Mouse (Mus musculus) CH12.LX (cell line): ENCODE results near the gene Aagab. TPM values are rescaled to one million over a fixed set of nuclear protein-coding genes. Genes with fewer than 3 reads are reported as not detected.

Experiments used
- DNase-seq: peaks from one replicate; pipeline ENCODE4 v3.0.0-alpha.2; 2013; ENCODE audit errors: extremely low read depth
- H3K27ac ChIP-seq: 2 replicates; pipeline ENCODE4 v1.5.1; 2012; ENCODE audit warnings: low read depth, mild to moderate bottlenecking, control low read depth, moderate library complexity; ENCODE audit not compliant: insufficient read depth
- H3K27me3 ChIP-seq: replicated peaks from 2 replicates; pipeline ENCODE3; 2012; ENCODE audit warnings: inconsistent platforms
- H3K36me3 ChIP-seq, 2 experiments: replicated peaks in 1 of 2; 2 replicates each; pipeline versions ENCODE3 to v1.6.1; 2012; ENCODE audit warnings: inconsistent platforms in 1 of 2, low read length in 1 of 2, mild to moderate bottlenecking in 1 of 2, mixed read lengths in 1 of 2, moderate library complexity in 1 of 2; ENCODE audit not compliant: control insufficient read depth in 1 of 2, insufficient read depth in 1 of 2
- H3K4me1 ChIP-seq, 2 experiments: 2 replicates each; pipeline ENCODE4 v1.6.1; 2012; ENCODE audit warnings: inconsistent platforms in 1 of 2, moderate library complexity in 1 of 2; ENCODE audit not compliant: insufficient read depth in 2 of 2, control insufficient read depth in 1 of 2
- H3K4me2 ChIP-seq: 2 replicates; pipeline ENCODE4 v1.6.1; 2012; ENCODE audit warnings: low read depth, mild to moderate bottlenecking, control low read depth; ENCODE audit not compliant: poor library complexity, insufficient read depth, severe bottlenecking
- H3K4me3 ChIP-seq, 3 experiments: fragments of 150-350 bp in 1 of 3; sonication (generic) in 1 of 3; replicated peaks in 1 of 3; 2 replicates each; pipeline versions ENCODE3 to v1.5.1; 2011 to 2012; ENCODE audit warnings: low read depth in 2 of 3, low read length in 2 of 3, mild to moderate bottlenecking in 2 of 3, moderate library complexity in 2 of 3, control low read depth in 1 of 3, improper control_type of control experiment in 1 of 3, inconsistent platforms in 1 of 3, mixed read lengths in 1 of 3; ENCODE audit not compliant: poor library complexity in 1 of 3
- H3K79me2 ChIP-seq: replicated peaks from 2 replicates; pipeline ENCODE4 v1.6.1; 2012; ENCODE audit warnings: mild to moderate bottlenecking, moderate library complexity; ENCODE audit not compliant: control insufficient read depth, poor library complexity, insufficient read depth, severe bottlenecking; ENCODE audit errors: extremely low read depth
- H3K9ac ChIP-seq: 2 replicates; pipeline ENCODE4 v1.6.1; 2012; ENCODE audit warnings: low read depth, mild to moderate bottlenecking, control low read depth, moderate library complexity; ENCODE audit not compliant: insufficient read depth
- H3K9me3 ChIP-seq: replicated peaks from 2 replicates; pipeline ENCODE3; 2012; ENCODE audit warnings: low read length, inconsistent platforms, mixed read lengths
- ELF1 ChIP-seq: IDR thresholded peaks from 2 replicates; pipeline ENCODE4 v1.6.1; 2014; ENCODE audit warnings: low read depth, mild to moderate bottlenecking, inconsistent platforms, low read length, improper control_type of control experiment
- GABPA ChIP-seq: IDR thresholded peaks from 2 replicates; pipeline ENCODE4 v1.6.1; 2012; ENCODE audit warnings: low read depth, low read length, improper control_type of control experiment, inconsistent platforms; ENCODE audit not compliant: insufficient replicate concordance
- MAFK ChIP-seq: IDR thresholded peaks from 2 replicates; pipeline ENCODE4 v1.6.1; 2011; ENCODE audit warnings: low read length, improper control_type of control experiment; ENCODE audit not compliant: insufficient replicate concordance
- MAZ ChIP-seq: IDR thresholded peaks from 2 replicates; pipeline ENCODE4 v1.6.1; 2012; ENCODE audit warnings: low read depth, mild to moderate bottlenecking, inconsistent platforms, low read length, improper control_type of control experiment, moderate library complexity
- USF1 ChIP-seq: IDR thresholded peaks from 2 replicates; pipeline ENCODE4 v1.6.1; 2014; ENCODE audit warnings: low read depth, mild to moderate bottlenecking, inconsistent platforms, low read length, improper control_type of control experiment
- USF2 ChIP-seq: conservative IDR thresholded peaks from 2 replicates; pipeline ENCODE4 v1.6.1; 2011; ENCODE audit warnings: low read depth, low read length, improper control_type of control experiment
- dilution Hi-C: fragments of 300-500 bp; cut with MboI; formaldehyde crosslinking; loops from 2 replicates; pipeline ENCODE4 v1.14.3; 2020; ENCODE audit warnings: low sequenced_read_pairs; ENCODE audit not compliant: extremely low pct_unique_long_range_greater_than_20kb, extremely low pct_ligation_motif_present
- in situ Hi-C: fragments of 300-500 bp; cut with MboI; formaldehyde crosslinking; loops from 3 replicates; pipeline ENCODE4 v1.14.3; 2019; ENCODE audit warnings: low sequenced_read_pairs, low pct_ligation_motif_present, low pct_unique_long_range_greater_than_20kb, mixed read lengths
- polyA plus RNA-seq: library from polyadenylated mRNA; unstranded; fragments of >175 nt; gene quantifications from 2 replicates; pipeline ENCODE4 v1.2.1, GENCODE M21; 2012; ENCODE audit warnings: low read depth; ENCODE audit not compliant: insufficient read length
- total RNA-seq, 2 experiments: library from RNA; depleted of rRNA; stranded (reverse); fragments of 300-350 nt in 1 of 2; fragments of >200 nt in 1 of 2; gene quantifications; 2 replicates each; pipeline ENCODE4 v1.2.3; 2012 to 2014

Aagab gene
- total and polyA plus RNA-seq, 3 experiments: 14.5 to 27.8 (median 14.5) TPM

- no peak overlapping the region for H3K4me2 ChIP-seq
- no peak overlapping the region for H3K9ac ChIP-seq
- peaks cover 2% of the 10 kb centered on the region for H3K27me3 ChIP-seq
- peaks cover 5 to 16% of the 10 kb centered on the region in 2 experiments for H3K4me1 ChIP-seq
- H3K9me3 ChIP-seq: no peaks in the 10 kb centered on the region
- no peak overlapping the region for H3K27ac ChIP-seq
- dilution Hi-C loops (no loop called here), in situ Hi-C loops (no loop called here)
- no peak for DNase-seq
- no peaks in the 10 kb centered on the region for H3K79me2 ChIP-seq
- no peak overlapping the region for H3K4me3 ChIP-seq
- H3K36me3 ChIP-seq: no peaks in the 10 kb centered on the region
- TF ChIP-seq MAFK (no peak), ELF1 (no peak), USF1 (no peak), USF2 (no peak), GABPA (no peak), MAZ (no peak)
Measured at GRCm38 (mm10) chr9:63691960-63692359, 89.5 kb downstream of the Aagab start.

Other genes starting within 250 kb of the Aagab start
- 10.4 and 10.8 TPM in 2 replicates for gene Map2k5, start 224.8 kb upstream of the Aagab start, total RNA-seq (2012; rRNA removed)
- gene Map2k5, start 224.8 kb upstream of the Aagab start, total RNA-seq (2014; rRNA removed): 11.2 and 11.7 TPM in 2 replicates
- gene Map2k5, start 224.8 kb upstream of the Aagab start, polyA plus RNA-seq: 20.2 and 22.6 TPM in 2 replicates
- 12.7 and 13.8 TPM in 2 replicates for gene 2300009A05Rik, start 203.4 kb upstream of the Aagab start, total RNA-seq (2012; rRNA removed)
- gene 2300009A05Rik, start 203.4 kb upstream of the Aagab start, total RNA-seq (2014; rRNA removed): 18.4 and 20.4 TPM in 2 replicates
- 9.6 and 13.0 TPM in 2 replicates for gene 2300009A05Rik, start 203.4 kb upstream of the Aagab start, polyA plus RNA-seq
- gene Iqch, start 167 bp upstream of the Aagab start, total RNA-seq (2012; rRNA removed): 0.04 TPM in 2 replicates
- 0.08 and 0.15 TPM in 2 replicates for gene Iqch, start 167 bp upstream of the Aagab start, total RNA-seq (2014; rRNA removed)
- 0.18 and 0.21 TPM in 2 replicates for gene Iqch, start 167 bp upstream of the Aagab start, polyA plus RNA-seq
- 0.50 and 0.81 TPM in 2 replicates for gene Smad3, start 155.3 kb downstream of the Aagab start, total RNA-seq (2012; rRNA removed)
- 0.43 and 1.5 TPM in 2 replicates for gene Smad3, start 155.3 kb downstream of the Aagab start, total RNA-seq (2014; rRNA removed)
- gene Smad3, start 155.3 kb downstream of the Aagab start, polyA plus RNA-seq: 0.90 and 1.2 TPM in 2 replicates